26 mouse cellular contexts compared by ENCODE assay signal in the genomic region with DNA sequence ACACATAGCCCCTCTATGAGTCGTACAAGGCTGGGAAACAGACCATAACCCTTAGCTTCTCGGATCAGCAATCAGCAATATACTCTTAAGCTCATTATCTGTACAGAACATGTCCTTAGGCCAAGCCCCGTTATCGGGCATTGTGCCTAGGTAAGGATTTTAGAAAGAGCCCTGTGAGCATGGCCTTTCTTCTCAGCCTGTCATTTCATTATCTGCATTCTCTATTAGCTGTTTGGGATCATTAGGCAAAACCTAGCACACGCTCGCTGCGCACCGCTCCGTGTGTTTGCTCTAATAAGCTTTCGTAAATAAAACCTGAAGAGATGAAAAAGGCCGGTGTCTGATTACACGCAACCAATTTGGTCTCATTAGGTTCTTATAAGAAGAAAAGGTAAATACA.
"Had no signal": no experiment of that assay in that cellular context is flagged by ENCODE, and none has a peak within 500 bp of the region (broad histone marks: within the 10 kb centered on the region; RNA-seq: fewer than 3 reads in every experiment).

No protein-coding gene starts in this region.

- H3K9me3 ChIP-seq: limb, embryonic 10.5 days; limb, embryonic 13.5 days; liver, embryonic 12.5 days; liver, embryonic 15.5 days; lung, embryonic 15.5 days; neural tube, embryonic 15.5 days had no signal

- H3K9ac ChIP-seq: limb, embryonic 13.5 days; liver, embryonic 12.5 days; liver, embryonic 15.5 days; lung, embryonic 15.5 days; neural tube, embryonic 15.5 days had no signal

- H3K4me2 ChIP-seq: limb, embryonic 13.5 days; liver, embryonic 12.5 days; liver, embryonic 15.5 days; lung, embryonic 15.5 days; midbrain, embryonic 11.5 days; neural tube, embryonic 15.5 days had no signal

- H3K27ac ChIP-seq: kidney, postnatal 0 days; layer of hippocampus, adult 2 months; limb, embryonic 10.5 days; limb, embryonic 13.5 days; liver, embryonic 12.5 days; liver, embryonic 15.5 days; lung, embryonic 15.5 days; neural tube, embryonic 15.5 days; stomach, postnatal 0 days had no signal

- ATAC-seq: intestine, postnatal 0 days; liver, embryonic 12.5 days had no signal

- H3K36me3 ChIP-seq: limb, embryonic 10.5 days; limb, embryonic 13.5 days; liver, embryonic 12.5 days; liver, embryonic 15.5 days; lung, embryonic 15.5 days; neural tube, embryonic 15.5 days had no signal

- H3K27me3 ChIP-seq: liver, embryonic 12.5 days; liver, embryonic 15.5 days; lung, embryonic 15.5 days; megakaryocyte, embryonic 14.5 days; neural tube, embryonic 15.5 days had no signal

- H3K4me1 ChIP-seq: liver, embryonic 12.5 days; liver, embryonic 15.5 days; lung, embryonic 15.5 days; megakaryocyte, embryonic 14.5 days had no signal

- DNase-seq: kidney, adult 2 months; kidney, postnatal 25 days; layer of hippocampus, adult 9-11 months; liver; lung, adult 18-20 months; lung, postnatal 10 days; lung, postnatal 36 days; right cerebral cortex, adult 18-20 months; right cerebral cortex, postnatal 14 days; right cerebral cortex, postnatal 4 days; thymus, adult 2 months; thymus, postnatal 14 days; thymus, postnatal 4 days had no signal

- H3K4me3 ChIP-seq: layer of hippocampus, adult 2 months; limb, embryonic 10.5 days; limb, embryonic 13.5 days; liver, embryonic 12.5 days; liver, embryonic 15.5 days; lung, embryonic 15.5 days; megakaryocyte, embryonic 14.5 days; myocyte; neural tube, embryonic 15.5 days had no signal
